Comparison of ENCODE assay signal across 25 mouse cellular contexts in the genomic region with DNA sequence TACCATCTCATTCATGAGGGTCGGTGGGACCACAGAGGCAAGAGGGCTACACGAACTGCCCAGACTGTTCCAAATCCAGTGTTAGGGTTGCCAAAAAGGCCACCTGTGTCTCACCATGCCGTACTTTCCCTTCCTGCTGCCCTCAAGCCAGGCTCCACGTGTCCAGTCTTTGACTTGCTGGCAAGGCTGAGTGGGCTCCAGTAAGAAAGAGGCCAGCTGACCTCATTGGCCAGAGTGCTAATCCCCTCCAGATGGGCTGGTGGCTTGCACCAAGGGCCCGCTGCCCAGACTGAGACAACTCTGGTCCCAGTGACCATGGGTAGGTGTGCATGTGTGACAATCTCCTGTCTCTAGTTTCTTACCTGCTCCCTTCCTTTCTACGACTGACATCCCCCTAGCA. TPM values are rescaled to one million over a fixed set of nuclear protein-coding genes. Genes with fewer than 3 reads are reported as not detected.
DNase-seq lines count a peak whose midpoint lies in the region; ATAC-seq lines count a peak whose summit lies in the region.
"Had no signal": no experiment of that assay in that cellular context is flagged by ENCODE, and none has a peak within 500 bp of the region (broad histone marks: within the 10 kb centered on the region; RNA-seq: fewer than 3 reads in every experiment).

No protein-coding gene starts in this region.

- ATAC-seq in limb, embryonic 13.5 days (ENCODE audit: low FRiP score, low read depth) = no peak
- ATAC-seq: forebrain, embryonic 16.5 days; hindbrain, embryonic 16.5 days; intestine, embryonic 15.5 days had no signal

- no peaks in the 10 kb centered on the region for H3K36me3 ChIP-seq in limb, embryonic 13.5 days
- H3K36me3 ChIP-seq: forebrain, embryonic 10.5 days; intestine, embryonic 15.5 days; liver, embryonic 13.5 days had no signal

- peaks cover 22% of the 10 kb centered on the region for H3K27me3 ChIP-seq in limb, embryonic 13.5 days

- H3K27ac ChIP-seq in limb, embryonic 13.5 days = no peak overlapping the region
- H3K27ac ChIP-seq: forebrain, embryonic 10.5 days; intestine, embryonic 15.5 days; liver, embryonic 13.5 days had no signal

- H3K4me1 ChIP-seq in limb, embryonic 13.5 days = peaks cover 30% of the 10 kb centered on the region

- 49% methylated on average over 6 of the region's 6 CpGs for WGBS in limb, embryonic 13.5 days

- no peak overlapping the region for H3K4me2 ChIP-seq in limb, embryonic 13.5 days (replicated peaks)
- H3K4me2 ChIP-seq: intestine, embryonic 15.5 days; liver, embryonic 13.5 days; midbrain, embryonic 11.5 days had no signal

- H3K9ac ChIP-seq in limb, embryonic 13.5 days = peak overlapping the region; percentile 39; the same call in 1 of the 2 replicates
- H3K9ac ChIP-seq: intestine, embryonic 15.5 days; liver, embryonic 13.5 days had no signal

- H3K4me3 ChIP-seq in limb, embryonic 13.5 days = no peak overlapping the region
- H3K4me3 ChIP-seq: forebrain, embryonic 10.5 days; intestine, embryonic 15.5 days; liver, embryonic 13.5 days had no signal

- no peaks in the 10 kb centered on the region for H3K9me3 ChIP-seq in limb, embryonic 13.5 days
- H3K9me3 ChIP-seq: forebrain, embryonic 10.5 days; intestine, embryonic 15.5 days; liver, embryonic 13.5 days had no signal

- DNase-seq in gastrocnemius, postnatal 10 days = peak; percentile 32
- no peak for DNase-seq in gastrocnemius, adult 8-10 months (ENCODE audit: low spot score in 2 of 2)
- DNase-seq in retina, postnatal 1 day = peak; percentile 65
- DNase-seq in retina, embryonic 14.5 days (ENCODE audit: low spot score) = no peak
- peak; percentile 90 for DNase-seq in cerebellum, adult 9-11 months
- DNase-seq in testis, postnatal 14 days (ENCODE audit: low spot score) = no peak
- DNase-seq in layer of hippocampus, postnatal 10 days (ENCODE audit: low spot score in 2 of 2) = no peak
- DNase-seq: adrenal gland, adult 8-10 months; heart, postnatal 4 days; kidney, adult 8-10 months; kidney, postnatal 10 days; liver, embryonic 13.5 days; lung, adult 2 months; lung, postnatal 14 days; right cerebral cortex, postnatal 4 days; thymus, postnatal 36 days had no signal

RNA-seq across cellular contexts. Expression of a gene that starts 3.7 kb away (rescaled TPM):
- 1 to 10 TPM; 7.0 to 9.0 TPM for total RNA-seq in gastrocnemius, postnatal 10 days (2021)
- total RNA-seq in gastrocnemius, adult 8-10 months (2022) = 1 to 10 TPM in 2 of 4 experiments, under 1 TPM in 2; 0.63 to 1.3 (median 0.86) TPM
- 25.9 and 32.7 TPM in 2 replicates for polyA plus RNA-seq in limb, embryonic 13.5 days (2015; fragmentation: Nextera tagmentation; extraction: Ambion mirVana)
- total RNA-seq in layer of hippocampus, postnatal 10 days (2021) = 100 to 1,000 TPM; 111 to 128 TPM
- total RNA-seq: megakaryocyte progenitor cell, adult 5-6 weeks; monocyte, adult 5-6 weeks; neutrophil, adult 5-6 weeks had no signal

RNA-seq across cellular contexts. Expression of a gene that starts 8.3 kb away (rescaled TPM):
- total RNA-seq in gastrocnemius, postnatal 10 days (2021) = not detected
- total RNA-seq in gastrocnemius, adult 8-10 months (2022) = not detected
- 0.20 TPM in 2 replicates for polyA plus RNA-seq in limb, embryonic 13.5 days (2015; fragmentation: Nextera tagmentation; extraction: Ambion mirVana)
- total RNA-seq in layer of hippocampus, postnatal 10 days (2021) = 1 to 10 TPM; 1.0 to 2.1 TPM
- total RNA-seq: adrenal gland, adult 8-10 months; megakaryocyte progenitor cell, adult 5-6 weeks; neutrophil, adult 5-6 weeks had no signal
- polyA plus RNA-seq: forebrain, embryonic 10.5 days; liver, embryonic 13.5 days; midbrain, embryonic 11.5 days had no signal

RNA-seq across cellular contexts. Expression of a gene that starts 22.1 kb away (rescaled TPM):
- total RNA-seq in gastrocnemius, postnatal 10 days (2021) = under 1 TPM; 0.21 to 0.59 TPM
- under 1 TPM in 1 of 4 experiments, not detected in 3; 0.11 TPM for total RNA-seq in gastrocnemius, adult 8-10 months (2022)
- polyA plus RNA-seq in limb, embryonic 13.5 days (2015; fragmentation: Nextera tagmentation; extraction: Ambion mirVana) = 3.1 TPM in 2 replicates
- total RNA-seq in layer of hippocampus, postnatal 10 days (2021) = 1 to 10 TPM; 3.1 to 3.3 TPM
- total RNA-seq: megakaryocyte progenitor cell, adult 5-6 weeks; monocyte, adult 5-6 weeks had no signal

RNA-seq across cellular contexts. Expression of a gene that starts 43.9 kb away (rescaled TPM):
- total RNA-seq in gastrocnemius, postnatal 10 days (2021) = not detected
- not detected for total RNA-seq in gastrocnemius, adult 8-10 months (2022)
- polyA plus RNA-seq in limb, embryonic 13.5 days (2015; fragmentation: Nextera tagmentation; extraction: Ambion mirVana) = 3.8 and 4.4 TPM in 2 replicates
- 1 to 10 TPM; 1.3 to 2.7 TPM for total RNA-seq in layer of hippocampus, postnatal 10 days (2021)
- total RNA-seq: monocyte, adult 5-6 weeks; neutrophil, adult 5-6 weeks had no signal

Comparison
In these comparisons a context has a peak if more than half of its experiments do, and no peak if none do; other contexts are left out.
1. DNase-seq: peak in gastrocnemius, postnatal 10 days (single experiment), retina, postnatal 1 day (single experiment) and cerebellum, adult 9-11 months (single experiment); none in gastrocnemius, adult 8-10 months (0 of 2), retina, embryonic 14.5 days (single experiment), testis, postnatal 14 days (single experiment) and layer of hippocampus, postnatal 10 days (0 of 2).
2. RNA of a gene that starts 3.7 kb away (total RNA-seq): 111 to 128 TPM in layer of hippocampus, postnatal 10 days; 7.0 to 9.0 TPM in gastrocnemius, postnatal 10 days and 0.63 to 1.3 TPM in gastrocnemius, adult 8-10 months; every median in the first group is over 10 times any median in the second.